Mouse (Mus musculus) heart, embryonic 12.5 days (tissue): ENCODE data around the gene Cog2. TPM values are rescaled to one million over a fixed set of nuclear protein-coding genes. Genes with fewer than 3 reads are reported as not detected.

Source experiments
- ATAC-seq: fragments of 200-750 bp; cut with Nextera tagmentation; 2 replicates; pipeline ENCODE4 v1.8.0; 2017; ENCODE audit warnings: moderate TSS enrichment, moderate library complexity; ENCODE audit not compliant: insufficient number of reproducible peaks, low FRiP score
- H3K27ac ChIP-seq: fragments of 300-500 bp; sonication (generic); 2 replicates; pipeline ENCODE4 v1.5.1; 2016; ENCODE audit warnings: mild to moderate bottlenecking, moderate library complexity; ENCODE audit not compliant: poor library complexity, severe bottlenecking
- H3K27me3 ChIP-seq: fragments of 300-500 bp; sonication (generic); replicated peaks from 2 replicates; pipeline ENCODE4 v1.6.1; 2016; ENCODE audit warnings: mild to moderate bottlenecking, moderate library complexity
- H3K36me3 ChIP-seq: fragments of 300-500 bp; sonication (generic); 2 replicates; pipeline ENCODE4 v1.6.1; 2016; ENCODE audit warnings: mild to moderate bottlenecking, moderate library complexity
- H3K4me1 ChIP-seq: fragments of 300-500 bp; sonication (generic); replicated peaks from 2 replicates; pipeline ENCODE4 v1.6.1; 2016; ENCODE audit warnings: mild to moderate bottlenecking
- H3K4me2 ChIP-seq: fragments of 300-500 bp; sonication (generic); 2 replicates; pipeline ENCODE4 v1.6.1; 2016; ENCODE audit warnings: mild to moderate bottlenecking, moderate library complexity
- H3K4me3 ChIP-seq: fragments of 300-500 bp; sonication (generic); 2 replicates; pipeline ENCODE4 v1.5.1; 2016; ENCODE audit warnings: mild to moderate bottlenecking
- H3K9ac ChIP-seq: fragments of 300-500 bp; sonication (generic); 2 replicates; pipeline ENCODE4 v1.6.1; 2016; ENCODE audit warnings: mild to moderate bottlenecking, moderate library complexity
- H3K9me3 ChIP-seq: fragments of 300-500 bp; sonication (generic); replicated peaks from 2 replicates; pipeline ENCODE4 v1.6.1; 2016; ENCODE audit warnings: mild to moderate bottlenecking, moderate library complexity
- WGBS: fragments of 180-500 bp; shearing (Covaris S2); methylation state at CpG from one replicate; pipeline ENCODE4 v1.1.7; 2016; 5-methylcytosine and 5-hydroxymethylcytosine counted together
- polyA plus RNA-seq: library from polyadenylated mRNA; unstranded; fragments of >200 nt; fragmentation: Nextera tagmentation; extraction: Ambion mirVana; gene quantifications from 2 replicates; pipeline ENCODE4 v1.2.1, GENCODE M21; 2016

The Cog2 gene
- polyA plus RNA-seq, 1 experiment from 2014 or later: 27.0 TPM

DNA sequence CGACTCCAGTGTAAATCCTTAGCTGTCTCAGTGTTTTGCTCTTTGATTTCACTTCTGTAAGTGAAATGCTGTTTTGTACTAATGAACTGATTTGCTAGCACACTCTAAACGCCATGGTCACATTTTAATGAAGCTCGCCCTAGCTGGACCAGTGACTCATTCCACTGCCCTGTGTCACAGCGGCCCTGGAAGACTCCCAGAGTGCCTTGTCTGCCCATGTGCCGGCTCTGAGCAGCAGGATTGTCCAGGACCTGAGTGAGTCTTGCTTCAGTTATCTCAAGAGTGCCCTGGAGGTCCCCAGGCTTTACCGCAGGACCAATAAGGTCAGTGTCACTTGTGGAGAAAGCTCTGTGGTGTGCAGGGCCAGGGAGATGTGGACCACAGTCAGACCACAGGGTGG is 25.8 kb downstream of the Cog2 start:
- no peaks in the 10 kb centered on the region for H3K9me3 ChIP-seq
- no peaks in the 10 kb centered on the region for H3K4me1 ChIP-seq
- H3K4me2 ChIP-seq: no peak overlapping the region
- H3K9ac ChIP-seq: no peak overlapping the region
- H3K27me3 ChIP-seq: no peaks in the 10 kb centered on the region
- WGBS: 80% methylated on average over 6 of the region's 6 CpGs
- no peak overlapping the region for H3K27ac ChIP-seq
- H3K36me3 ChIP-seq: peaks cover 96% of the 10 kb centered on the region
- no peak for ATAC-seq
- no peak overlapping the region for H3K4me3 ChIP-seq

DNA sequence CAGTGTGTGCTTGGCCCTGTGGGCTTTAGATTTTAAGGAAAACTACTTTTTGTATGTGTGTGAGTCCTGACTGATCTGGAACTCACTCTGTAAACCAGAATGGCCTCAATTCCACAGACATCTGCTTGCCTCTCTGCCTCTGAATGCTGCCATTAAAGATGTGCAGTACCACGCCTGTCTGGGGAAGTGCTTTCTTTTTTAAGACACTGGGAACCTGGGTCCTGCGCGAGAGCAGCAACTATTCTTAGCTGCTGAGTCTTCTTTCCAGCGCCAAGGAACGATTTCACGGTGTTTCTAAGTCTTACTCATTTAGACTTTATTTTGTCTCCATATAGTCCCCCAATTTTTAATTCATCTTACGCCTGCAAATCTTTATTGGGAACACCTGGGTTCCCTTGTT is 26.2 kb downstream of the Cog2 start:
- no peak overlapping the region for H3K4me2 ChIP-seq
- no peaks in the 10 kb centered on the region for H3K27me3 ChIP-seq
- H3K9ac ChIP-seq: no peak overlapping the region
- ATAC-seq: no peak
- H3K36me3 ChIP-seq: peaks cover 96% of the 10 kb centered on the region
- no peaks in the 10 kb centered on the region for H3K4me1 ChIP-seq
- H3K9me3 ChIP-seq: no peaks in the 10 kb centered on the region
- no peak overlapping the region for H3K4me3 ChIP-seq
- H3K27ac ChIP-seq: no peak overlapping the region
- 73% methylated on average over 7 of the region's 7 CpGs for WGBS

DNA sequence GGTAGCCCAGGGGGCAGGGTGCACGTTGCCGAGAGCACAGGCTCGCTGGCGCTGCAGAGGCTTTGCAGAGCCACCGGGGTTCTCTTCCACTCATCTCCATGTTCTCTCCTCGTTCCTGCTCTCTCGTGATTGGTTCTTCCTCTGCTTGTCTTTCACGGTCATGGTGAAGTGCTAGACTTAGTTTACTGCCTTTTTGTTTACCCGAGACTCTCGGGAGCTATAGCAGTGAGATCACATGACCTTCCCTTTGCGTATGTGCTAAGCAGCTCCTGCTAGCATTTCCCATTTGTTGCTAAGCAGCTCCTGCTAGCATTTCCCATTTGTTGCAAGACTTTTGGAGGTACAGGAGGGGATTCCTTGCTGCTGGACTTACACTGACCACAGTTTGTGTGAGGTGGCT is 26.7 kb downstream of the Cog2 start:
- 51% methylated on average over 11 of the region's 11 CpGs for WGBS
- no peak overlapping the region for H3K27ac ChIP-seq
- H3K4me3 ChIP-seq: no peak overlapping the region
- peaks cover 96% of the 10 kb centered on the region for H3K36me3 ChIP-seq
- no peak overlapping the region for H3K9ac ChIP-seq
- H3K9me3 ChIP-seq: no peaks in the 10 kb centered on the region
- H3K4me1 ChIP-seq: no peaks in the 10 kb centered on the region
- no peak for ATAC-seq
- H3K27me3 ChIP-seq: no peaks in the 10 kb centered on the region
- H3K4me2 ChIP-seq: no peak overlapping the region

DNA sequence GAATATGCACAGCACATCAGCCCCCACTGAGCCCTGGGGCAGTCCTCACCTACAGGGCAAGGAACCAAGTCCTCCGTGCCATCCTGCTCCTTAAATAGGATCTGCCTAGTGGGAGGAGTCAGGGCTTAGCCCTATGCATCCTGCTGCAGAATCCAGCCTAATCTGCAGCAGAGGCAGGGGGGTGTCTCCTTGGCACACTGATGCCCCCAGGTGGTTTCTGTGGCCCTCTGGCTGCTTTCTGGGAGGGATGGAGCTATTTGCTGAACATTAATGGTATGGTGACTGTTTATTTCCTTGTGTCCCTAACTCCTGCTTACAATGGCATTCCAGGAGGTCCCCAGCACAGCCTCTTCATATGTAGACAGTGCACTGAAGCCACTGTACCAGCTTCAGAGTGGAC is 27.6 kb downstream of the Cog2 start:
- no peak overlapping the region for H3K4me2 ChIP-seq
- WGBS: 73% methylated on average over 1 of the region's 1 CpGs
- H3K9ac ChIP-seq: no peak overlapping the region
- no peaks in the 10 kb centered on the region for H3K4me1 ChIP-seq
- H3K27me3 ChIP-seq: no peaks in the 10 kb centered on the region
- ATAC-seq: no peak
- H3K4me3 ChIP-seq: no peak overlapping the region
- no peak overlapping the region for H3K27ac ChIP-seq
- H3K9me3 ChIP-seq: no peaks in the 10 kb centered on the region
- H3K36me3 ChIP-seq: peaks cover 95% of the 10 kb centered on the region

DNA sequence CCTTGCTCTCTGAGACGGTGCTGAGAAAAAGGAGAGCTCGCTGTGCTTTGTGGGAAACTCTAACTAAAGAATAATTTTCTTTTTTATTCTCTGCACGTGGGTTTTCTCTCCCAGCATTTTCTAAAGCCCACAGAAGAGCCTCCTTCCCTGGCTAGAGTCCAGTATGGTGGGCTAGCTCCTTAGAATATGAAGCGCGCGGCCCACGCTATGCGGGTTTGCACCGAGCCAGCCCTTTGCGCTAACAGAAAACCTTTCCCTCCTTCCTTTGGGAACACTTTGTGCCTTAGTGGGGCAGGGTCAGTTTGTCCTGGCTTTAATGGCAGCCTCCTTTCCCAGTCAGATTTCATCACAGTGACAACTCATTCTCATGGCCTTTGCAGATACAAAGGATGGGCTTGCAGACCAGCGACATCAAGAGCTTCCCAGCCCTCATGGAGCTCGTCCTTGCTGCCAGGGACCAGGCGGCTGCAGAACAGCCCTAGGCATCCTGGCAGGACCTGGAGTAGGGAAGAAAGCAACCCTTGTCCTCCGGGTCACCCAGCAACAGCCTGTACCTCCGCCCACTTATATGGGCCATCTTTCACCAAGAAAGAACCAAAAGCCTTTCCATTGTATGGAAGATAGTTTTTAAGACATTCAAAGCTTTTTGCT is 30.6 kb downstream of the Cog2 start:
- Histone ChIP-seq H3K27ac (no peak overlapping the region), H3K27me3 (no peaks in the 10 kb centered on the region), H3K9me3 (no peaks in the 10 kb centered on the region), H3K36me3 (peaks cover 67% of the 10 kb centered on the region), H3K4me3 (no peak overlapping the region), H3K9ac (no peak overlapping the region), H3K4me1 (peaks cover 6% of the 10 kb centered on the region), H3K4me2 (no peak overlapping the region)
- 90% methylated on average over 15 of the region's 15 CpGs for WGBS
- no peak for ATAC-seq

DNA sequence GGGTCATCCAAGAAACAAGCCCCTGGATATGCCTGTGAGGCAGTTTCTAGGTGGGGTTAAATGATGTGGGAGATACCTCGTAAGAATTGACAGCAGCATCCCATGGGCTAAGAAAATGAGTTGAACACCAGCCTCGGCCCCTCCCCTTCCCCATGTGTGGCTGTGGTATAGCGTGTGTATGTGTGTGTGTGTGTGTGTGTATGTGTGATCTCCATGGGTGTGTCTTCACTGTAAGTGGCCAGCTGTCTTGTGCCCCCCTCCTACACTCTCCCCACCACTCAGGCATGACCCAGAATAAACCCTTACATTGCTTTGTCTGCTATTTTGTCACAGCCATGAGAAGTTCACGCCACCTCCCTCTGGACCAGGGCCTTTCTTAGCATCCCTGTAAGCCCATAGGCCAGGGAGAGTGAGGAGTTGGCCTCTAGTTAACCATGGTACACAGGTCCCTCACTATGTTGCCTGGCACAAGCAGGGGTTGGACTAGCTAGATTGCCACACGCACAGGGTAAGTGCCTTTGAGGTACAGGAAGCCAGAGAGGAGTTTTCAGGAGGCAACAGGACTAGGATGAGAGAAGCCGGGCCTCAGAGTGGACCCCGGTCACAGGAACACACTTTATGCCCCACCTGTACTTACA is 34.7 kb downstream of the Cog2 start:
- no peak overlapping the region for H3K4me2 ChIP-seq
- no peaks in the 10 kb centered on the region for H3K9me3 ChIP-seq
- H3K4me3 ChIP-seq: no peak overlapping the region
- no peak overlapping the region for H3K9ac ChIP-seq
- peaks cover 22% of the 10 kb centered on the region for H3K4me1 ChIP-seq
- H3K36me3 ChIP-seq: peaks cover 28% of the 10 kb centered on the region
- H3K27ac ChIP-seq: no peak overlapping the region
- ATAC-seq: no peak
- WGBS: 85% methylated on average over 7 of the region's 7 CpGs
- H3K27me3 ChIP-seq: peaks cover 10% of the 10 kb centered on the region; the same call in 1 of the 2 replicates

DNA sequence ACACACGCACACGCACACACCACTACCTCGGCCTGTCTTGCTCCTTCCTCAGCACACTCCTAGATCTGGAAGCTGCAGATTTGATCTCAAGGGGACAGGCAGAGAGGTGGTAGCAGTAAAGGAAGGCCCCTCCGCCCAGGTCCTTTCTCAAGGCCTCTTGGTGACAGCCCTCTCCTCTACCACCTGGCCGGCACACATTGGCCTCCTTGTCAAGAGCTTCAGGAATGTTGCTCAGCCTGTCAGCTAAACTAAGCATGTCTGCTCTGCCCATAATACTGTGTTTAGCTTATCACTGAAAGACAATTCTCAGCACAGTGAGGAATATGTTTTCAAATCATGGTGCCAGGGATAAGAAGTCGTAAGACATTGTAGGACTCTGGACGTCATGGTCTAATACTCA is 35.6 kb downstream of the Cog2 start:
- 61% methylated on average over 7 of the region's 7 CpGs for WGBS
- Histone ChIP-seq H3K4me3 (no peak overlapping the region), H3K27me3 (peaks cover 10% of the 10 kb centered on the region; the same call in 1 of the 2 replicates), H3K36me3 (peaks cover 19% of the 10 kb centered on the region), H3K9ac (no peak overlapping the region), H3K4me2 (no peak overlapping the region), H3K27ac (no peak overlapping the region), H3K4me1 (peaks cover 22% of the 10 kb centered on the region), H3K9me3 (no peaks in the 10 kb centered on the region)
- no peak for ATAC-seq

DNA sequence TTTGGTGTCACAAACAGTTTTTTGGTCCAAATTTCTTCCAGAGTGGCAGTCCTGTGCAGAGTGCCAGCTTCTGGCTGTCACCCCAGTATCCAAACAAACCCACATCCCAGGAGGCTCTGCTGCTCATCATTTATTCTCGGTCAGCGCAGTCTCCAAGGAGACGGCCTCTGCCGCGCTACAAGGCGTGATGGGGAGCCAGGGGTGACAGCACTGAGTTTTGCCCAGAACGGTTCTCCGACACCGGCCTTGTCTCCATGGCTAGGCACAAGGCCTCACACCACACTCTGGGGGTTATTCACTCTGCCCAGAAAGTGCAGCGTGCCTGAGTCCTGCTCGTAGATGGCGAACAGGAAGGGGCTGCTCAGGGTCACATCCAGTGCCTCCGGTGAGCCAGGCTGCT is 36.1 kb downstream of the Cog2 start:
- H3K27ac ChIP-seq: no peak overlapping the region

DNA sequence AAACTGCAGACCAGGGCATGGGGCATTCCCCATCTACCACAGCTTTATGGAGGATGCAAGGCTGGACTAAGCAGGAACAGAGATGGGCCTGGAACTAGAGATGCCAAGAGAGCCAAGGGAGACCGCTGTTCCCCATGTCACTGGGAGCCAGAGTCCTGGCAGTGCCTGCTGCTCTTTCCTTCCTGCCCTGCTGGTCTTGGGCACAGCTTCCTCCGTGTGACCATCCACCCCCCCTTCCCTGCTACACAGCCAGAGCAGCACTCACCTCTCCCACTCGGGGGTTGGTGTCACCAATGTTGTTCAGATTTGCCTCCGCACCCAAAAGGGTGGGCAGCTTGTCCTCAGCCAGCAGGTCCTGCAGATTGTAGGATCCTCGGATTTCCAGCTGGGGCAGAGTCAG is 36.9 kb downstream of the Cog2 start:
- H3K27ac ChIP-seq: no peak overlapping the region
- 53% methylated on average over 5 of the region's 5 CpGs for WGBS
- no peak overlapping the region for H3K4me3 ChIP-seq
- H3K9me3 ChIP-seq: no peaks in the 10 kb centered on the region
- ATAC-seq: no peak
- H3K27me3 ChIP-seq: peaks cover 12% of the 10 kb centered on the region; the same call in 1 of the 2 replicates
- H3K9ac ChIP-seq: no peak overlapping the region
- H3K36me3 ChIP-seq: peaks cover 6% of the 10 kb centered on the region
- H3K4me1 ChIP-seq: peaks cover 22% of the 10 kb centered on the region
- no peak overlapping the region for H3K4me2 ChIP-seq

More for the DNA sequence above, 36.1 kb downstream of the Cog2 start:
- no peak for ATAC-seq
- 84% methylated on average over 13 of the region's 13 CpGs for WGBS
- Histone ChIP-seq H3K4me2 (no peak overlapping the region), H3K9ac (no peak overlapping the region), H3K36me3 (peaks cover 14% of the 10 kb centered on the region), H3K4me1 (peaks cover 22% of the 10 kb centered on the region), H3K4me3 (no peak overlapping the region), H3K9me3 (no peaks in the 10 kb centered on the region), H3K27me3 (peaks cover 10% of the 10 kb centered on the region; the same call in 1 of the 2 replicates)

DNA sequence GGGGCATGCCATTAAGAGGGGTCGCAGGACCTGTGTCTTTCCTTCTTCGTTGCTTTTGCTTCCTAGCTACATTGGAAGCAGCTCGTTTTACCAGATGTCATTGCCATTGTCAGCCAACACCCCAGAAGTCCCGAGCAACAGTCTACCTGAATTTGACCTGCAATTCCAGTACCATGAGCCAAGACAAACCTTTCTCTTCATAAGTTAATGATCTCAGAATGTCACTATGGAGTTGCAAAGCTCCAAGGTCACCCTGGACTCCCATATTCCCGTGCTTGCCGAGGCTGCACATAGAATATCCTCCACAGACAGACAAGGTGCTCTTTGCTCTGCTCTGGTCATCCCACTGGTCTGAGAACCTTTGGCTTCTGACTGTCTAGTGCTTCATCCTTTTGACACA is 46.6 kb downstream of the Cog2 start:
- Histone ChIP-seq H3K36me3 (no peaks in the 10 kb centered on the region), H3K4me2 (no peak overlapping the region), H3K4me3 (no peak overlapping the region), H3K9me3 (no peaks in the 10 kb centered on the region), H3K27me3 (peaks cover 21% of the 10 kb centered on the region; the same call in 1 of the 2 replicates), H3K27ac (no peak overlapping the region), H3K9ac (no peak overlapping the region), H3K4me1 (peaks cover 19% of the 10 kb centered on the region)
- ATAC-seq: no peak
- 71% methylated on average over 6 of the region's 6 CpGs for WGBS

DNA sequence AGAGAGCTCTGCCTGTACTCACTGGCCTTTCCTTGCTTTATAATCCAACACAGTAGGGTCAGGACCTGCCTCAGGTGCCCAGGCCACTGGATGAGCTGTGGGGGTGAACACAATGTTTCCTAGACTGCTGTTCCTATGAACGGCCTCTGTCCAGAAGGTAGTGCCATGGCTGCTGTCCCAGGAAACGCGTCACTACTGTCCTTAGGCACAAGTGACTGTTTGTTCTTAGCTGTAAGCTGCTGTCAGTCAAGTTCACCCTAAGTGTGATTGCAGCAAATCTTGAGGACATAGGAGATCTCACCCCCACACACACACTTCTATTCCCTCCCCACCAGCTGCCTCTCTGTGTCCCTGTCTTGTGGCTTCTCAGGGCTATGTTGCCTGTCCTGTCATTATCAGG is 47.0 kb downstream of the Cog2 start:
- Histone ChIP-seq H3K27ac (no peak overlapping the region), H3K9ac (no peak overlapping the region), H3K4me1 (peaks cover 21% of the 10 kb centered on the region), H3K27me3 (peaks cover 18% of the 10 kb centered on the region; the same call in 1 of the 2 replicates), H3K4me2 (no peak overlapping the region), H3K9me3 (no peaks in the 10 kb centered on the region), H3K36me3 (no peaks in the 10 kb centered on the region), H3K4me3 (no peak overlapping the region)
- no peak for ATAC-seq
- 69% methylated on average over 3 of the region's 3 CpGs for WGBS
